Mouse (Mus musculus): Measurements from ENCODE around the gene C1qtnf5.

GRCm38 (mm10) chr9:44109360-44110095 is 2.5 kb downstream of the C1qtnf5 start:
- TF ChIP-seq POLR2A (IDR thresholded peaks at IDR 0.05; ENCODE audit: borderline replicate concordance, extremely low read depth, low read depth, low read length) (no peak), CTCF (IDR thresholded peaks at IDR 0.05; ENCODE audit: insufficient read depth, low read length) (peak; percentile 79)
